Mouse (Mus musculus): ENCODE measurements at regions not wholly inside any gene's neighbourhood (a gene's known extent, or its start where the extent isn't known, plus 50 kb on each side); places are given as distances from the start of the nearest gene placed in this dataset.

DNA sequence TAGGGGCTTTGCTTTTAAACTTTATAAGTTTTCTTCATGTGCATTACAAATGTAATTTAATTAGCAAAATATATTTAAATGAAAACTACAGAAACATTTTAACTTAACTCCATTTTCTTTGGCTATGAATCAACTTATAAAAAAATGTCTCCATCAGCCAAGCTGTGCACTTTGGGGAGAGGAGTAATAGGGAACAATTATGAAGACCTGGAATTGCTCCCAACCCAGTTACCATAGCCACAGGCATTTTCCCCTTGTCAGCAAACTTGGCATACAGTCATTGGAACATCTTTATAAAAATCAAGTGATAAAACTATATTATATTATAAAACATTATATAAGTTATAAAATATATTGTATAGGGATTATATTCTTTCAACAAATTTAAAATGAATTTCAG lies 65.0 kb downstream of the Atxn7l3b start:
- DNase-seq = no peak

DNA sequence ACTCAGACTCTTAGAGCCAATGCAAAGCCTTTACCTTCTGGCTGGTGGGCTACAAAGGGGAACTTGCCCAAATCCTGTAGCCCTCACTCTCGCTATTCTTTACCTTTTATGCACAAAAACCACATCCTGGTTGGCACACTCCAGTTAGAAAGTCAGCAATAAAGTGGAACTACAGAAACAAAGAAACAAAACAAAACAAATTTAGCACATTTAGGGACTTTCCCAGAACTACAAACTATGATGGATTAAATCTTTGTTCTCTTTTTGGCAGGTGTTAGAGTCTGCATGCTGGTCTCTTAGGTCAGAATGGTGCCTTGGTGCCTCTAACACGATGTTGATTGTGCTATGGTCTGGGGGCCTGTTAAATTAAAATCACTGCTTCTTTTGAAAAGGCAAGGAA lies 65.4 kb downstream of the Atxn7l3b start:
- DNase-seq = no peak

GRCm38 (mm10) chr10:112851997-112852396 lies 76.8 kb downstream of the Atxn7l3b start:
- no peak for DNase-seq

DNA sequence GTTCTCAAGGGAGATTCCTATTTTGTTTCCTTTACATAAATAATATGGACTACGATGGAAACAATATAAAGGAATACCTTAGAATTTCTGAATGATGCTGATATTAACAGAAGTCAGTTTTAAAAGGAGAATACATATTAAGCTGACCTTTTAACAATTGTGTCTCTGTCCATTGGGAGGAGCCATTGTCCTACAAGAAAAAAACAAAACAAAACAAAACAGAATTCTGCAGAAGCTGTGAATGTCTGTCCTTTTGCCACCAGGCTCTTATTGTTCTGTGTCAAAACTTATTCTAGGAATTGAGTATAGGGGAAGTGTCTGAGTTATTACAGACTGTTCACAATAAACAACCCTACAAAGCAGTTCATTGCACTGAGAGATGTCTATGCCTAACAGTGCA lies 82.6 kb downstream of the Atxn7l3b start:
- no peak for DNase-seq

DNA sequence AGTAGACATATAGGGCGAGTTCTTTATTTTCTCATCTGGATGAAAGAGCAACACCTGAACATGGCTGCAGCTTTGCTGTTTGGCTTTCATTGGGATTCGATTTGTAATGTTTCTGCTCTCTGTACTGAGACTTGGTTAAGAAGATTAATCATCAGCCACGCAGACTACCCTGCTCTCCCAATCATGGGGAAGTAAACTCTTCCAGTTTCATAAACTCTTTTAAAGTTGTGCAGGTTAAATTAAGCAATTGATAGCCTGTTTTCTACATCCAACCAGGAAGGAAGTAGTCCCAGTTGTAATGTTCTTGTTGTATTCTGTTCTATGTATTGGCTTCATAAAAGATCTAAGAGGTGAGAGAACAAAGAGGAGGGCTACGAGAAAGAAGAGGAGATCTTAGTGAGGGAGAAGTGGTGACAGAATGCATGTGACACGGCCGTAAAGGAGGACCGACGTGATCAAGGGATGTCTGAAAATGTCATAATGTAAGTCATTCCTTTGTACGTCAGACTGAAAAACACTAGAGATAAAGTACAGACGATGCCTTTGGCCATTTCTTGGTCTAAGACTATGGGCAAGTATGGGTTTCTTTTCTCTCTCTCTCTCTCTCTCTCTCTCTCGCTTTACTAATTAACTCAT lies 91.3 kb downstream of the Atxn7l3b start:
- no peak for DNase-seq

GRCm38 (mm10) chr10:112835970-112836369 lies 92.8 kb downstream of the Atxn7l3b start:
- no peak for DNase-seq

- no peak for DNase-seq
Measured at GRCm38 (mm10) chr10:112835508-112835907, 93.3 kb downstream of the Atxn7l3b start.

DNA sequence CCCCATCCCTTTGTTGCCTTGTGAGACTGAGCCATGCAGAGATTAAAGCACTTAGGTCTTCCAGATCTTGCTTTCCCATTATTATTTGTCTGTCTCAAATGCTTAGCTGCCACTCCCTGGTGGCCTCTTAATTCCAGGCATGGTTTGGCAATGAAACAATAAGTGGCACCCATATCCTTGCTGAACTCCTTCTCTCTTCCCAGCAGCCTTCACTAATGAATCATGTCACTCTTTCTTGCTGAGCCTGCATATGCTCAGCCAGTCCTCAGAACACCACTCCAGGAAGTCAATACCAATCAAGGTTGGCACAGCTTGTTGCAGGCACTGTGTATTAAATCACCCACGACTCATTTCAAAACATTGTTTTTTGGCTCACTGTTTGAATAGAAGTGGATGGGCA lies 118.6 kb downstream of the Atxn7l3b start:
- no peak for DNase-seq

DNA sequence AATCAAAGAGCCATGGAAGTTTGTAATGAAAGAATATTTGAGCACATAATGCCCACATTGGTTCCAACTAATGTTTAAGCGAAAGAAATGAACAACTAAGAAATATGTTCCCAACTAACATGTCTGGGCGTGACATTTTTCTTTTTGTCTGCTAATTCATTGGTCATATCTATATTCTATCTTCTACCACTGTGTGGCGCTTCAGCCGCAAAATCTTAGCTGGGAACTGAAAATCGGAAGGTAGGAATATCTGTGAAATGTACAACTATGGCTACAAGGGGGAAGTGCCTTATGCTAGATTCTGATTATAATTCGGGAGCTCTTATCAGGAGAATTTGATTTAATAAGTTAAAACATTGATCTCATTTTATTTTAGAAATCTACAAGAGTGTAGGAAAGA lies 125.2 kb downstream of the Atxn7l3b start:
- peak; percentile 3 to 15 for DNase-seq

DNA sequence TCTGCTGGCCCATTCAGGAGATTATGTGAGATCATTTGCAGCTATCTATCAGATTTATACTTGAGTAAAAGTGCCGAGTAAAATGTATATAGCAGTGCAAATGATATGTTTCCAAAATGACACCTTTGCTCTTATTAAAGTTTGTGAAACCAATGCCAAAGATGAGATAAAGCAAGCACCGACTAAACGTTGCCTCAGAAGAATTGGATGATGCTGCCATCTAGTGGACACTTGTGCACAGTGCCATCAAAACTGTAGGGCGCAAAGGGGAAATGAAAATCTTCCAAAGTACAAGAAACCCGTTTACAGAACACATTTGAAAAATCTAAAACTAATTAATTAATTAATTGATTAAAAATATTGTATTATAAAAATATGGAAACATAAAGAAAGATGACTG lies 127.2 kb downstream of the Atxn7l3b start:
- peak; percentile 15 to 43 for DNase-seq

- no peak for DNase-seq
Measured at GRCm38 (mm10) chr10:112798603-112799002, 130.2 kb downstream of the Atxn7l3b start.

DNA sequence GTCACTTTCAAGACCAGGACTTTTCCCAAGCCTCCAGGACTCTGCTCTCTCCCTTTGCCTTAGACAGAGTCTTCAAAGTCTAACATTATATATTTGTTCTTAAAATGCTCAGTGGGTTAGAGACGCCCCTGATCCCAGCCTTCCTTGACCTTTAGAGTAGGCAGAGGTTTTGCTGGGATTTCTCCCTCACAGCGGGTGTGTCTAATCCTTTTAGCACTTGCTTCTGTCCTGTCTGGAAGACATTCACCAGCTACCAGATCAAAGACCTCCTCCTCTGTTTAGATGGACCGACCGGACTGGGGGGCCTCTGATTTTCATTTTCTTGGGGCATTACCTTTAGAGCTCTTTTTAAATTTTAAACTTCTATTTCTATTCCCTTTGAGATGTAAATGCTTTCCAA lies 130.7 kb downstream of the Atxn7l3b start:
- DNase-seq = no peak

DNA sequence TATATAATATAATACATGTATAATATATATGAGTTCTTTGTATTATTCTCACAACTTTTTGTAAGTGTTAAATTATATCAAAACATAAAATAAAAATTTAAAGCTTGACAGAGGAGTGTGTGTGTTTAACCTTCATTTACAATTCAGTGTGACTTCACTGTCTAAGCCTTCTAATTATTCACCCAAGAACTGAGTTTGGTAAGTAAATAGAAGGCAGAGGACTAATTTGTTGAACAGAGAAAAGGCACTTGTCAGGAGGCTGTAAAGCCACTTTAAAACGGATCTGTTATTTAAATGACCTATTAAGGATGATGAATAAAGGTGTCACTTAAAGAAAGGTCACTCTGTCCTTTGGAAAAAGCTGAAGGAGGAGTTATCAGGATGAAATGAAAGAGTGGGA lies 132.9 kb downstream of the Atxn7l3b start:
- no peak for DNase-seq

GRCm38 (mm10) chr10:112795473-112795872 lies 133.3 kb downstream of the Atxn7l3b start:
- no peak for DNase-seq

DNA sequence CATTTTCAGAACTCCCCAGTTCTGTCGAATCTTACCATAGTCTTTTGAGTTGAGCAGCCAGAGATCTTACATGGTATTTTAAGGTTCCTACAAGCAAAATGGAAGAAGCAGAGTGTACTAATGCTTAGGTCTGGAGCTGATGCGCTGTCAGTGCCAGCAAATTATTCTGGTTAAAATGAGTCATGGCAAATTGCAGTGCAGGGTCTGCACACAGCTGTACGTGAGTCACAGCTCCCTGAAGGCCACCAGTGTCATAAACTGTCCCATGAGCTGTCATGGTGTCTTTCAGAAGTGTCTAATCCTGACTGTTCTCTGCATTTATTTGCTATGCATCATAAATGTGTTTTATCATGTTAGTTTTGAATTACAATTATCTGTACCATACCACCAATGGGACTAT lies 140.6 kb downstream of the Atxn7l3b start:
- DNase-seq = no peak

DNA sequence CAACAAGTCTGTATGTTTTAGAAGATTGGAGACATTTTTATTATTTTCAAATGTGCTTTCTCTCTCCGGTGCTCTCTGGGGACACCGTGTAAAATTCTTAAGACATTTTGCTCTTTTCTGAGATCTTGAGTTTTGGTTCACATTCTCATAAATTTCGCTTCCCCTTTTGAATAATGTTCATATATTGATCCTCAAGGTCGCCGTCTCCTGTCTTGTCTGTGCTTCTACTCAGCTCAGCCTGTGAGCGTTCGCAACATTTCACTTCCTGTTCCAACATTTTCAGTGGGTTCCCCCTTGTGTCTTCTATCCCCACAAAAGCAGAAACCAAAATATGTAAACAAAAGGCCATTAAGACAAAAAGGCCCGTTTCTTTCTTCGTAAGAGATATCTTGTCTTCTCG lies 154.5 kb downstream of the Atxn7l3b start:
- DNase-seq = no peak

- no peak for DNase-seq
Measured at GRCm38 (mm10) chr10:112746683-112747082, 182.1 kb downstream of the Atxn7l3b start.

DNA sequence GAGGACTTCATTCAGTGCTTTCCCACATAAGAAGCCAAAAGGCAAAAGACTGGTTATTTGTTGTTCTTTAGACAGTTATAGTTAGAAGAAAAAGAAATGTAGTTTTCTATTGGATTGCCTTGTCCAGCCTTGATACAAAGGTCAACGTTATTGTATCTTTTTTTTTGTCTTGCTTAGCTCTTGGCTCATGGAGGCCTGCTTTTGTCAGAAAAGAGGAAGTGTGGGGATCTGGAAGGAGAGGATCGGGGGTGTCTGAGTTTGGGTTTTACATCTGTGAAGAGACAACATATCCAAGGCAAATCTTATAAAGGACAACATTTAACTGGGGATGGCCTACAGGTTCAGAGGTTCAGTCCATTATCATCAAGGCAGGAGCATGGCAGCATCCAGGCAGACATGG lies 185.3 kb downstream of the Atxn7l3b start:
- DNase-seq = no peak

DNA sequence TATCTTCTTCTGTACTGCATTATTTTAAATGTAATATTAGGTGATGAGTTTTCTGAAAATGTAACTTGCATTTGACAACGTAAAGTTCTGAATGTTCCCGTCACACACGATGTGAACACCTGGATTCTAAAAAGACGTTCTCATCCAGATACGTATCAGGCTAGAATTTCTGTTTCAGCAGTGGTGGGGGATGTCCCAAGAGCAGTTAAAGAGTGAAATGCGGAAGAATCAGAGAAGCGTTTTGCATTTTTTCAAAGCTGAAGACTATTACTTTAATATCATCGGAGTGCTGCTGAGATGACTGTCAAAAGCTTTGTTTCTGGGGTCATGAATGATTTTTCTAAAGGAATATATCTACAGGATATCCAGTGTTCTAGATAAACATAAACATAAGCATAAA lies 186.7 kb downstream of the Atxn7l3b start:
- DNase-seq = no peak
